Mouse (Mus musculus) kidney, adult 2 months (tissue): ENCODE results near the gene Tmem200c. TPM values are rescaled to one million over a fixed set of nuclear protein-coding genes. Genes with fewer than 3 reads are reported as not detected.
A peak's percentile ranks its signal among the peaks of the same experiment; 100 is the strongest.

Source experiments
- DNase-seq: peaks from one replicate; pipeline ENCODE4 v3.0.0; 2021
- H3K27ac ChIP-seq: fragments of 200-500 bp; 2 replicates; pipeline ENCODE4 v1.5.1; 2012; ENCODE audit warnings: low read depth, low read length, control low read depth, inconsistent platforms; ENCODE audit not compliant: insufficient read depth
- H3K27me3 ChIP-seq: fragments of 200-500 bp; replicated peaks from 2 replicates; pipeline ENCODE4 v1.6.1; 2012; ENCODE audit warnings: mild to moderate bottlenecking, moderate library complexity, low read length, inconsistent platforms; ENCODE audit not compliant: control insufficient read depth, insufficient read depth
- H3K36me3 ChIP-seq: fragments of 200-500 bp; 2 replicates; pipeline ENCODE4 v1.6.1; 2012; ENCODE audit warnings: mild to moderate bottlenecking, moderate library complexity, low read length, inconsistent platforms; ENCODE audit not compliant: control insufficient read depth, insufficient read depth
- H3K4me1 ChIP-seq: fragments of 200-500 bp; 2 replicates; pipeline ENCODE4 v1.6.1; 2011; ENCODE audit warnings: low read length; ENCODE audit not compliant: control insufficient read depth, insufficient read depth
- H3K4me3 ChIP-seq: fragments of 200-500 bp; 2 replicates; pipeline ENCODE4 v1.5.1; 2011; ENCODE audit warnings: mild to moderate bottlenecking, low read depth, low read length, control low read depth; ENCODE audit not compliant: insufficient read depth
- CTCF ChIP-seq: fragments of 200-500 bp; conservative IDR thresholded peaks from 2 replicates; pipeline ENCODE4 v1.5.1; 2011; ENCODE audit warnings: low read depth, mild to moderate bottlenecking, control low read depth, low read length, moderate library complexity, mixed read lengths; ENCODE audit not compliant: insufficient read depth, insufficient read length
- POLR2A ChIP-seq: fragments of 200-500 bp; IDR thresholded peaks from one replicate; pipeline ENCODE4 v1.6.1; 2011; ENCODE audit warnings: low read depth, low read length, control low read depth
- WGBS: fragments of 180-500 bp; shearing (Covaris S2); methylation state at CpG from one replicate; pipeline ENCODE4 v1.1.7; 2018; 5-methylcytosine and 5-hydroxymethylcytosine counted together
- polyA plus RNA-seq: library from polyadenylated mRNA; depleted of rRNA; stranded (reverse); fragments of >200 nt; gene quantifications from 2 replicates; pipeline ENCODE4 v1.2.3, GENCODE M21; 2012; rRNA removed

Gene Tmem200c
- 0.14 and 0.18 TPM in 2 replicates for polyA plus RNA-seq

- WGBS = 83% methylated on average over 6 of the region's 6 CpGs
- no peak for DNase-seq
- Histone ChIP-seq H3K36me3 (no peaks in the 10 kb centered on the region), H3K4me3 (no peak within 1 kb of the TSS), H3K27me3 (no peaks in the 10 kb centered on the region), H3K27ac (no peak within 1 kb of the TSS), H3K4me1 (no peaks in the 10 kb centered on the region)
- TF ChIP-seq CTCF = no peak
- no peak for TF ChIP-seq POLR2A
Observed at GRCm38 (mm10) chr17:68826323-68826722, at the start of gene Tmem200c. Tmem200c (plus strand) TSS chr17:68826623.

GRCm38 (mm10) chr17:68793741-68794140 lies 32.7 kb upstream of the Tmem200c start:
- DNase-seq = no peak
- 80% methylated on average over 4 of the region's 4 CpGs for WGBS
- Histone ChIP-seq H3K27ac (no peak overlapping the region), H3K36me3 (no peaks in the 10 kb centered on the region), H3K27me3 (no peaks in the 10 kb centered on the region), H3K4me3 (no peak overlapping the region), H3K4me1 (no peaks in the 10 kb centered on the region)
- TF ChIP-seq CTCF = no peak
- TF ChIP-seq POLR2A = no peak

DNA sequence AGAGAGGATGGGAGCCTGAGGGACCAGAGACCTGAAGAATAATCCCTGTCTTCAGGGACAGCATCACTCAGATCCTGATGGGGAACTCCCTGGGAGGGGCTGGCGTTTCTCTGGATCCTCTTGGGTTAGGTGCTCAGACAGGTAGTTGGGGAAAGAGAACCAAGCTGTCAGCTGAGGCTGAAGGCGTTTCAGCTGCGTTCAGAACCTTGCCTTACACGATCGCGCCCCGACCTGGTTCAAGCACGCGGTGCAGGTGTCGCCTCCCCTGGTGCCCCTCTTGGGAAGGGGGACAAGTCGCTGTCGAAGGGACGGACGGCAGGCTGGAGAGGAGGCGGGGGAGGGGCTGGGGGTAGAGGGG lies 10.2 kb downstream of the Tmem200c start:
- Histone ChIP-seq H3K4me3 (no peak overlapping the region), H3K4me1 (no peaks in the 10 kb centered on the region), H3K27ac (no peak overlapping the region), H3K36me3 (no peaks in the 10 kb centered on the region), H3K27me3 (peaks cover 4% of the 10 kb centered on the region)
- 2% methylated on average over 15 of the region's 15 CpGs for WGBS
- TF ChIP-seq CTCF (no peak), POLR2A (no peak)
- no peak for DNase-seq

DNA sequence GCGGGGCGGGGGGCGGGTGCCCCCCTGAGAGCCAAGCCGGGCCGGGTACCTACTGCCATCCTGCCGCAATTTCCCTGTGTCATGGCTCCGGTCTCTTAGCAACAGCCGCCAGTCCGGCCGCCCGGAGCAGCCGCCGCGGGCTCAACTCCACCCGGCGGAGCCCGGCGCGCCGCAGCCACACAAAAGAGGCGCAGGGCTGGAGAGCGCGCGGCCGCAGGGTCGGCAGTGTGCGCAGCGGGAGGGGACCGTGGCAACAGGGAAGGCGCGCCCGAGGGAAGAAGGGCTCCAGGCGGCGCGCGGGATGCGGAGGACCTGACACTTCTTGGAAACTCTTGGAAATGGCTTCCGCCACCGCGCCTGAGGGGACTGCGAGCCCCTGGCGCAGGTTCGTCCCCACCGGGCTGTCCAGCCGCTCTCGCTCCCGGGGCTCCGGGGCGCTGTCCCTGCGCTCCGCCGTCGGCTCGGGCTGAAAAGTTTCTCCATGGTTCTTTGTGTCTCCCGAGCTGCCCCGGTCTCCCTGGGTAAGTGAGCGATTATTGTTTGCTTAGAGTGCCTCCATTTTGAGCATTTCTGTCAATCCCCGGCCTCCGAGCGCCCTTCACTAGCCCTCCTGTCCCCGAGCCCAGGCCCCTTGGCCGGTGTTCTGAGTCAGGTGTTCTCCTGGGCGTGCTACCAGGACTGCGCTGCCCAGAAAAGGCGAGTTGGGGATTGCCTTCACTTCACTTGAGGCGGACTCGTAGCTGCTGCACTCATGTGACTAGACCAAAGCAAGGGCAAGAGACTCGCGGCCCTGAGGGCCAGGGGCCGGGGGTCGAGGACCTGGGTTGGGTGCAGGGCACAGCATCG lies 10.8 kb downstream of the Tmem200c start:
- Histone ChIP-seq H3K4me1 (no peaks in the 10 kb centered on the region), H3K36me3 (no peaks in the 10 kb centered on the region), H3K4me3 (peak overlapping the region; percentile 23; the same call in 1 of the 2 replicates), H3K27me3 (peaks cover 7% of the 10 kb centered on the region), H3K27ac (no peak overlapping the region)
- DNase-seq = no peak
- WGBS = 2% methylated on average over 69 of the region's 72 CpGs
- TF ChIP-seq CTCF (no peak), POLR2A (no peak)

DNA sequence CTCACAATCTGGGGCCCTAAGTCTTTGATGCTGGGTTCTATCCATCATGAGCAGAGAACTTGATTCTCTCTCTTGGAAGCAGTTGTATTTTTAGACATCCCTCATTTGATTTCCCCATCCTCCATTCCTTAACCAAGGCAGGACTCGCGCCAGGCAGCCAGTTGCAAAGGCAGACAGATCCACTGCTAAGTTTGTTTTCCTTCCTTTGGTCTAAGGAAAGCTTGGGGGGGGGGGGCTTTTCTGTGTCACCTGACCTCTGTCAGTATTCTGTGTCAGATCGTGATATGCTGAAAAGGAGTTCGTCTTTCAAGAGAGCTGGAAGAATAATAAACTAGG lies 11.4 kb downstream of the Tmem200c start:
- WGBS = 20% methylated on average over 4 of the region's 4 CpGs
- Histone ChIP-seq H3K27ac (no peak overlapping the region), H3K4me3 (no peak overlapping the region), H3K27me3 (peaks cover 7% of the 10 kb centered on the region), H3K4me1 (no peaks in the 10 kb centered on the region), H3K36me3 (no peaks in the 10 kb centered on the region)
- DNase-seq = no peak
- TF ChIP-seq CTCF (no peak), POLR2A (no peak)

DNA sequence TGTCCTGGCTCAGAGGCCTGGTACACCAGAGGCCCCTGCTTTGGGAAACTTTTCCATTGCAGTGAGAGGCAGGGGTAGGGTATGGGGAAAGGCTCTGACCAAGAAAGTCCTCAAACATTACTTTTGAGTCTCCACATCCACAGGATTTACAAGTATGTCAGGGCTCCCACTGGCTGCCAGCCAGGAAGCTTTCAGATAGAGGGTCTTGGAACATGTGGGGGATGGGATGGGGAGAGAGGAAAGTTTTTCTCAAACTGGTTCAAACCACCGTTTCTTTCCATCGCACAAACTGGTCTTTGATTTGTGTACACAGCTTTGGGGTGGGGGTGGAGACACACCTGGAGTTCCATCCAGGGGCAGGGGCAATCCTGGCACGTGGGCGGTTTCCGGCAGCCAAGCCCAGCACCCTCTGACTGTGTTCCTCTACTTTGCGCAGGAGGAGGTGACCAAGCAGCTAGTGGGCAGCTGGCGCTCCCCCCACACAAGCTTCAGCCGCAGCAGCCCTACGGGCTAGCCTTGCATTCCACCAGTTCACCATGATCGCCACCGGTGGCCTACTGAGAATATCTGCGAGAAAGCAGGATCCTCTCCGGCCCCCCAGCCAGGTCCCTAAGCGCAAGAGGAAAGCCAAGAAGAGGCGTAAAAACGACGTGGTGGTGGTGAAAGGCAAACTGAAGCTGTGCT lies 13.6 kb downstream of the Tmem200c start:
- no peak for TF ChIP-seq CTCF
- no peak for TF ChIP-seq POLR2A
- no peak for DNase-seq
- H3K27ac ChIP-seq = no peak overlapping the region
- H3K27me3 ChIP-seq = peaks cover 7% of the 10 kb centered on the region
- no peaks in the 10 kb centered on the region for H3K4me1 ChIP-seq
- no peaks in the 10 kb centered on the region for H3K36me3 ChIP-seq
- WGBS = 25% methylated on average over 17 of the region's 17 CpGs
- no peak overlapping the region for H3K4me3 ChIP-seq

DNA sequence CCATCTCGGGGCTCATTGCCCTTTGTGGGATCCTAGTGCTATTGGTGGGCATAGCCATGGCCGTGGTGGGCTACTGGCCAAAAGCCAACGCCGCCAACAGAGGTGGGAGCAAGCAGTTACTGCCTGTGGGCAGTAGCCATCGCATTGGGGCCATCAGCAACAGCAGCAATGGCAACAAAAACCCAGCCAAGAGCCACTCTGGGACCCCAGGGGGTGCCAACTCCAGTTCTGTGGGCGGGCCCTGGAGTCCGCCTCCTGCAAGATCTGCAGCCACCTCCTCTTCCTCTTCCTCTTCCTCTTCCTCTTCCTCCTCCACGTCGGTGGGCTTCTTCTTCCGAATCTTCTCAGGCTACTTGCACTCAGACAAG lies 14.1 kb downstream of the Tmem200c start:
- Histone ChIP-seq H3K4me3 (no peak overlapping the region), H3K27me3 (peaks cover 7% of the 10 kb centered on the region), H3K36me3 (no peaks in the 10 kb centered on the region), H3K27ac (no peak overlapping the region), H3K4me1 (no peaks in the 10 kb centered on the region)
- TF ChIP-seq POLR2A (no peak), CTCF (no peak)
- no peak for DNase-seq
- 19% methylated on average over 10 of the region's 10 CpGs for WGBS
